Mouse (Mus musculus): ENCODE results near the gene Ing3. TPM values are rescaled to one million over a fixed set of nuclear protein-coding genes. Genes with fewer than 3 reads are reported as not detected.
A peak's percentile ranks its signal among the peaks of the same experiment; 100 is the strongest.

Gene Ing3
- total and polyA plus RNA-seq, 2 experiments from 2014 or later, result 25.7 to 43.5 TPM

DNA sequence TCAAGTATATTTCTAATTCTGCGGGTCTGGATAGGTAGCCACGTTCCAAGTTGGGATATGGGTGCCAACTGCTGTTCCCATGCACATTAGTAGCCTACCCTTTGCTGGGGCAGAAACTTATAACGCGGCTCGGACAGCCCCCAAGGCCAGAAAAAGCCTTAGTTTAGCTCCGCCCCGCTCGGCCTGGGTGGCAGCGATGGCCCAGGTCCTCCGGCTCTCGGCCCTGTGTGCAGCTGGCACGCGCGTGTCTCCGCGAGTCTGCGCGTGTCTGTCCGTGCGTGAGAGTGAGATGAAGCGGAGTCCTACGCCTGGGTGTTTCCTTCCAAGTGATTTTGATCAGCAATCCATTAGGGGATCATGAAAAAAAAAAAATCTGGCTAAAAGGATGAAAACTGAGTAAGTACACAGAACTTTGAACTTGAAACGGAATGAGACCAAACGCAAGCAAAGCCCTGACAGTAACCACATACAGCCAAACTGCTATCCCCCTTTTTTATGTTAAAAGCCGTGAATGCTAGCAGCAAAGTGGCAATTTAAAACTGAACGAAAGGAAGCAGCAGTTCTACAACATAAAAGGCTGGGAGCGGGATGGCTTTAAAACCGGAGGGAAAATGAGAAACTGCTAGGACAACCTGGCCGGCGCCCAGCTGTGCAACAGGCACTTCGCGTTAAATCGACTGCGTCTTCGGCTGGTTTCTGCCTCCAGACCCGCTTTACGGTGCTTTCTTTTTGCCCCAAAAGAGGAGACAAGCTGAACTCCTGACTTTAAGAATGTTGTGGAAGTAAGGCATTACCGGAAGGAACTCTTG lies 36.6 kb downstream of the Ing3 start, which contains the start of gene Cped1:
Cped1 (plus strand) TSS at position 185 of the 809 bp plus-strand sequence.
- peak within 1 kb of the TSS; percentile 45 for H3K9ac ChIP-seq
- H3K27ac ChIP-seq (ENCODE audit: low read depth, low read length), result peak within 1 kb of the TSS; percentile 16; the same call in 1 of the 2 replicates
- H3K4me2 ChIP-seq (ENCODE audit: low read depth), result peak within 1 kb of the TSS; percentile 99
- peak; percentile 71 for ATAC-seq
- TF ChIP-seq CTCF (IDR thresholded peaks at IDR 0.05; ENCODE audit: low read depth), result no peak
- H3K36me3 ChIP-seq (ENCODE audit: insufficient read depth), result no peaks in the 10 kb centered on the region
- peak within 1 kb of the TSS; percentile 46 for H3K4me3 ChIP-seq (ENCODE audit: low read depth, low read length)
- under 1% methylated on average over 38 of the region's 38 CpGs for WGBS
- H3K9me3 ChIP-seq (ENCODE audit: low read length), result no peaks in the 10 kb centered on the region
- H3K4me1 ChIP-seq (ENCODE audit: insufficient read depth), result no peaks in the 10 kb centered on the region
- peak; percentile 39 for DNase-seq
- H3K27me3 ChIP-seq (ENCODE audit: insufficient read depth, low read length), result peaks cover 12% of the 10 kb centered on the region

DNA sequence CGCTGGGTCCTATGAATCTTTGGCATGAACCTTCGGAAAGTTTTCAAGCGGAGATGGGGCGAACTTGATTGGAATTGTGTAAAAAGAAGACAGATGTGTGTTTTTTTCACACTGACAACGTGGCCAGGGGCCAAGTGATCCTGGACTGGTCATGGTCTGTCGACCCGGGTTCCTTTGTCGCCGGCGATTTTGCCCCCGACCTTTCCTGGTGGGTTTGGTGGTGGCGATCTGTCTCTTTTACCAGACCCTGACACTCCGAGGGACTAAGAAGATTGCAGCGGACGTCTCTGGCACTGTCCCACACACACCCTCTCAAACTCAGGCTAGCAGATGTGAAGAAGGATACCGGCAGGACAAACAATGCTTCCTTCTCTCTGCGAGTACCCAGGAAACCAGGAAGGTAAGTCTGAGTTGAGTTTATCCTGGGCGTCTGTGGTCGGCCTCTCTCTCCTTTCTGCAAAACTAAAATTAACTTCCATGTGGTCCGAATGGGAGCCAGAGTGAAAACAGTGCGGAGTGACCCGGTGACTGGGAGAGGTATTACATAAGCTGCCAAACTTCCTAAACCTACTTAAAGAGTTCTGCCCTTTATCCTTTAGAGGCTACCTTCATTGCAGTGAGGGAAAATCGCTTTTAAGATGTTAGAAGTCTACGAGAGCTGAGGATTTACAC lies 37.4 kb downstream of the Ing3 start:
- ATAC-seq, result no peak
- H3K27ac ChIP-seq (ENCODE audit: low read depth, low read length), result no peak overlapping the region
- peaks cover 12% of the 10 kb centered on the region for H3K27me3 ChIP-seq (ENCODE audit: insufficient read depth, low read length)
- 12% methylated on average over 24 of the region's 24 CpGs for WGBS
- no peak for TF ChIP-seq CTCF (IDR thresholded peaks at IDR 0.05; ENCODE audit: low read depth)
- no peaks in the 10 kb centered on the region for H3K36me3 ChIP-seq (ENCODE audit: insufficient read depth)
- H3K9me3 ChIP-seq (ENCODE audit: low read length), result no peaks in the 10 kb centered on the region
- no peaks in the 10 kb centered on the region for H3K4me1 ChIP-seq (ENCODE audit: insufficient read depth)
- peak overlapping the region; percentile 46 for H3K4me3 ChIP-seq (ENCODE audit: low read depth, low read length)
- peak overlapping the region; percentile 99 for H3K4me2 ChIP-seq (ENCODE audit: low read depth)
- no peak for DNase-seq
- H3K9ac ChIP-seq, result no peak overlapping the region; the same call in 1 of the 2 replicates

GRCm38 (mm10) chr6:21987554-21987953 lies 38.2 kb downstream of the Ing3 start:
- Histone ChIP-seq H3K4me2 (ENCODE audit: low read depth) (no peak overlapping the region), H3K4me1 (ENCODE audit: insufficient read depth) (no peaks in the 10 kb centered on the region), H3K9me3 (ENCODE audit: low read length) (no peaks in the 10 kb centered on the region), H3K27me3 (ENCODE audit: insufficient read depth, low read length) (peaks cover 12% of the 10 kb centered on the region), H3K4me3 (ENCODE audit: low read depth, low read length) (no peak overlapping the region), H3K36me3 (ENCODE audit: insufficient read depth) (no peaks in the 10 kb centered on the region), H3K9ac (no peak overlapping the region), H3K27ac (ENCODE audit: low read depth, low read length) (no peak overlapping the region)
- TF ChIP-seq CTCF (IDR thresholded peaks at IDR 0.05; ENCODE audit: low read depth), result no peak
- DNase-seq (no peak), ATAC-seq (no peak)
- WGBS, result 91% methylated on average over 2 of the region's 2 CpGs

GRCm38 (mm10) chr6:21988296-21988695 lies 38.9 kb downstream of the Ing3 start:
- no peak for TF ChIP-seq CTCF (IDR thresholded peaks at IDR 0.05; ENCODE audit: low read depth)
- 91% methylated on average over 5 of the region's 5 CpGs for WGBS
- peaks cover 12% of the 10 kb centered on the region for H3K27me3 ChIP-seq (ENCODE audit: insufficient read depth, low read length)
- DNase-seq (no peak), ATAC-seq (no peak)
- no peak overlapping the region for H3K9ac ChIP-seq
- no peak overlapping the region for H3K4me3 ChIP-seq (ENCODE audit: low read depth, low read length)
- H3K4me1 ChIP-seq (ENCODE audit: insufficient read depth), result no peaks in the 10 kb centered on the region
- H3K36me3 ChIP-seq (ENCODE audit: insufficient read depth), result no peaks in the 10 kb centered on the region
- H3K9me3 ChIP-seq (ENCODE audit: low read length), result no peaks in the 10 kb centered on the region
- H3K4me2 ChIP-seq (ENCODE audit: low read depth), result no peak overlapping the region
- no peak overlapping the region for H3K27ac ChIP-seq (ENCODE audit: low read depth, low read length)

DNA sequence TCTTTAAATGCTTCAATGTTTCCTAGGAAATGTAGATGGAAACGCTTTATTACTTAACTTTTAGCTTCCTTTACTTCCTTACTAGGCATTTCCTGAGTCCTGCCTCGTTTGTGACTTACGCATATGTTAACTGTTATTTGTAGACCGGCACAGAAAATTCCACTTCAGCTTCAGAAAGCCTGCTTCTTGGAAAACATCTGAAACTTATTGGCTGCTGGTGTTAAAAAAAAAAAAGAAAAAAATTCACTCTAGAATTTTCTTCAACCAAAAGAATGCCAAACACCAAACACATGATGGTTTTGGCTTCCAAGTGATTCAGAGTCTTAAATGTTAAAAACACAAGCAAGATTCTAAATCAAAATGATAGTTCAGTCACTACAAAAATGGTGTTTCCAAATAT lies 39.7 kb downstream of the Ing3 start:
- Histone ChIP-seq H3K9me3 (ENCODE audit: low read length) (no peaks in the 10 kb centered on the region), H3K27ac (ENCODE audit: low read depth, low read length) (no peak overlapping the region), H3K4me1 (ENCODE audit: insufficient read depth) (no peaks in the 10 kb centered on the region), H3K4me2 (ENCODE audit: low read depth) (no peak overlapping the region), H3K36me3 (ENCODE audit: insufficient read depth) (no peaks in the 10 kb centered on the region), H3K4me3 (ENCODE audit: low read depth, low read length) (no peak overlapping the region), H3K27me3 (ENCODE audit: insufficient read depth, low read length) (peaks cover 12% of the 10 kb centered on the region), H3K9ac (no peak overlapping the region)
- DNase-seq, result no peak
- no peak for ATAC-seq
- TF ChIP-seq CTCF (IDR thresholded peaks at IDR 0.05; ENCODE audit: low read depth), result no peak
- 67% methylated on average over 4 of the region's 4 CpGs for WGBS

DNA sequence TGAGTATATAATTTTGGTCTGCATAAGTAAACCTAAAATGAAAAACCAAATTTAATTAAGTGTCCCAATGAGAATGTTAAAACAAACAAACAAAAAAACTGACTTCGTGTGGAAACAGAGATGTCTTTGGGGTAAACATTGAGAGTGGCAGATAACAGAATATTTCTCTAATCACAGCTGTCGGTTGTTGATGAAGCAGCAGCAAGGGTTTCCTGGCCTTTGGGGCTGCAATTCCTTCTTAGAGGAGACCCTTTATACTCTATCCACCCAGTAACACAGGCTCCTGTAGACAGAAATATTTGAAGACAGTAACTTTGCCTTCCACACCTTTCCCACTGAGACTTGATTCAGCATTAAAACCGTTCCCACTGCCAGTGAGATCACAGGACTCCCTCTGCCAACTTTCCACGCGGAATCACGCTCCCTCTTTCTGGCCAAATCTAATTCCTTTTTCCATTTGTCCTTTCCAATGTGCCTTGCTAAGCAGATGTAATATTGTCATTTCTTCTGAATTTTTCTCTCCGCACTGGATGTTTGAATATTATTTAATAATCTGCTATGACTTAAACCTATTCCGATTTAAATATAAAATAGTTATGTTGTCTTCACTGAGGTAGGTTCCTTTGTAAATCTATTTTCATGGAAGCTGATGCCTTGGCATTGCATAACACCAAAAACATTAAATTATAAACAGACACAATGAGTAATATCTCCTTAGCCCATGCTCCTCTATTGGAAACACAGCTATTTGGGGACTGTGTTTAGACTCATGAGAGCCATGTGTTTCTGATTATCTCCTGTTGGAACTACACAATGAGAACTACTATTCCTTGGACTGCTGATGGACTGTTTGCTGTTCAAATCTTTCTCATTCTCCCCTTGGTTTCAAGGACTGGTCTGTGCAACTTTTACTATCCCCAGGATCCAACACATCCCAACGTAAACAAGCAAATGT lies 41.1 kb downstream of the Ing3 start:
- H3K27ac ChIP-seq (ENCODE audit: low read depth, low read length), result no peak overlapping the region
- H3K9me3 ChIP-seq (ENCODE audit: low read length), result no peaks in the 10 kb centered on the region
- DNase-seq, result no peak
- no peaks in the 10 kb centered on the region for H3K36me3 ChIP-seq (ENCODE audit: insufficient read depth)
- H3K4me1 ChIP-seq (ENCODE audit: insufficient read depth), result no peaks in the 10 kb centered on the region
- H3K4me3 ChIP-seq (ENCODE audit: low read depth, low read length), result no peak overlapping the region
- 70% methylated on average over 9 of the region's 9 CpGs for whole genome bisulfite sequencing
- H3K4me2 ChIP-seq (ENCODE audit: low read depth), result no peak overlapping the region
- no peak overlapping the region for H3K9ac ChIP-seq
- no peak for ATAC-seq
- H3K27me3 ChIP-seq (ENCODE audit: insufficient read depth, low read length), result peaks cover 10% of the 10 kb centered on the region
- TF ChIP-seq CTCF (IDR thresholded peaks at IDR 0.05; ENCODE audit: low read depth), result no peak

Measured in forebrain, postnatal 0 days (tissue).